Mouse (Mus musculus) lung, postnatal 10 days (tissue): Measurements from ENCODE around the gene Lce1i.
"Not testable (repeated sequence)": the region's sequence is repeated elsewhere in the genome, so short reads cannot be mapped to it uniquely, and the experiment has no call there.

Experiments
- DNase-seq: peaks from one replicate; pipeline ENCODE4 v3.0.0; 2021

Gene Lce1i

GRCm38 (mm10) chr3:92778799-92779198 lies at the start of gene Lce1i:
Gene Lce1i (minus strand): TSS chr3:92778899.
- DNase-seq, result no peak

GRCm38 (mm10) chr3:92827108-92827507 lies 48.4 kb upstream of the Lce1i start, which contains the start of gene Kprp:
Gene Kprp (minus strand): TSS chr3:92827247.
- peak; percentile 13 for DNase-seq

GRCm38 (mm10) chr3:92825808-92826207 lies 47.1 kb upstream of the Lce1i start:
- DNase-seq, result no peak

- DNase-seq, result not testable (repeated sequence)
Measured at GRCm38 (mm10) chr3:92816036-92816435, 37.3 kb upstream of the Lce1i start.

GRCm38 (mm10) chr3:92815581-92815980 lies 36.9 kb upstream of the Lce1i start:
- no peak for DNase-seq

GRCm38 (mm10) chr3:92807791-92808190 lies 29.1 kb upstream of the Lce1i start, which contains the start of gene Lce1k:
Gene Lce1k (minus strand): TSS chr3:92807891.
- DNase-seq, result no peak

- no peak for DNase-seq
Measured at GRCm38 (mm10) chr3:92790414-92790813, 11.7 kb upstream of the Lce1i start, which contains the start of gene Lce1j. Gene Lce1j (minus strand): TSS chr3:92790514.

- DNase-seq, result no peak
Measured at GRCm38 (mm10) chr3:92771573-92771972, 7.1 kb downstream of the Lce1i start.

GRCm38 (mm10) chr3:92764965-92765364 lies 13.7 kb downstream of the Lce1i start, which contains the start of gene Lce1h:
Gene Lce1h (minus strand): TSS chr3:92765065.
- no peak for DNase-seq

- no peak for DNase-seq
Measured at GRCm38 (mm10) chr3:92753197-92753596, 25.5 kb downstream of the Lce1i start.

GRCm38 (mm10) chr3:92752238-92752637 lies 26.5 kb downstream of the Lce1i start, which contains the start of gene Lce1g:
Gene Lce1g (minus strand): TSS chr3:92752338.
- DNase-seq, result no peak

- DNase-seq, result no peak
Measured at GRCm38 (mm10) chr3:92738996-92739395, 39.7 kb downstream of the Lce1i start, which contains the start of gene Gm38119. Gene Gm38119 (minus strand): TSS chr3:92739096.
